8 mouse cellular contexts compared by ENCODE assay signal in the genomic region with DNA sequence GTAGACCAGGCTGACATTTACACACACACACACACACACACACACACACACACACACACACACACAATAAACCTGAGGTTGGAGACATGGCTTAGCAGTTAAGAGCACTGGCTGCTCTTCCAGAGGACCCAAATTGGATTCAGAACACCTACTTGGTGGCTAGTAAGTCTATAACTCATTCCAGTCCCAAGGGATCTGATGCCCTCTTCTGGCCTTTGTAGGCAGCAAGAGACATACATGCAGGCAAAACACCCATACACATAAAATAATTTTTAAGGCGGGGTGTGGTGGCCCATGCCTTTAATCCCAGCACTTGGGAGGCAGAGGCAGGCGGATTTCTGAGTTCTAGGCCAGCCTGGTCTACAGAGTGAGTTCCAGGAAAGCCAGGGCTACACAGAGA. TPM values are rescaled to one million over a fixed set of nuclear protein-coding genes. Genes with fewer than 3 reads are reported as not detected.
DNase-seq lines count a peak whose midpoint lies in the region; ATAC-seq and TF ChIP-seq lines count a peak whose summit lies in the region.
"Not testable (repeated sequence)": the region's sequence is repeated elsewhere in the genome, so short reads cannot be mapped to it uniquely, and the experiment has no call there.

No protein-coding gene starts in this region.

- H3K4me1 ChIP-seq in CH12.LX (ENCODE audit: control insufficient read depth in 1 of 2, insufficient read depth in 2 of 2); forebrain, postnatal 0 days (ENCODE audit: insufficient read depth); intestine, postnatal 0 days (replicated peaks; ENCODE audit: control insufficient read depth, insufficient read depth, low read length): not testable (repeated sequence)

- TF ChIP-seq CTCF in CH12.LX (conservative IDR thresholded peaks at IDR 0.05 in 1 of 2, IDR thresholded peaks at IDR 0.05 in 1 of 2; ENCODE audit: low read depth in 2 of 2, low read length in 2 of 2), result peak in 1 of 2 experiments; percentile 63; a peak in 2 of 4 replicates
- TF ChIP-seq CTCF in forebrain, postnatal 0 days (IDR thresholded peaks at IDR 0.05; ENCODE audit: low read depth), result peak; percentile 37
- TF ChIP-seq CTCF in intestine, postnatal 0 days (IDR thresholded peaks at IDR 0.05; ENCODE audit: low read depth), result peak; percentile 71
- peak; percentile 65 for TF ChIP-seq CTCF in layer of hippocampus, adult 2 months (conservative IDR thresholded peaks at IDR 0.05)

- not testable (repeated sequence) for H3K4me3 ChIP-seq in CH12.LX (replicated peaks in 1 of 3; ENCODE audit: low read depth in 2 of 3, low read length in 2 of 3, poor library complexity in 1 of 3); forebrain, postnatal 0 days (ENCODE audit: low read depth, low read length); intestine, postnatal 0 days (ENCODE audit: low read depth, low read length); layer of hippocampus, adult 2 months

- ATAC-seq in forebrain, postnatal 0 days; intestine, postnatal 0 days: not testable (repeated sequence)

- H3K4me2 ChIP-seq in CH12.LX (ENCODE audit: insufficient read depth, low read depth, poor library complexity, severe bottlenecking); forebrain, postnatal 0 days (ENCODE audit: low read depth); intestine, postnatal 0 days (replicated peaks; ENCODE audit: low read depth): not testable (repeated sequence)

- 49% methylated on average over 2 of the region's 2 CpGs for WGBS in forebrain, postnatal 0 days
- 53% methylated on average over 2 of the region's 2 CpGs for WGBS in intestine, postnatal 0 days

- not testable (repeated sequence) for H3K36me3 ChIP-seq in CH12.LX (replicated peaks in 1 of 2; ENCODE audit: control insufficient read depth in 1 of 2, insufficient read depth in 1 of 2, low read length in 1 of 2); forebrain, postnatal 0 days (ENCODE audit: insufficient read depth); intestine, postnatal 0 days (ENCODE audit: control insufficient read depth, insufficient read depth)

- not testable (repeated sequence) for H3K79me2 ChIP-seq in CH12.LX (replicated peaks; ENCODE audit: control insufficient read depth, extremely low read depth, insufficient read depth, poor library complexity, severe bottlenecking)

- not testable (repeated sequence) for H3K27ac ChIP-seq in CH12.LX (ENCODE audit: insufficient read depth, low read depth); forebrain, postnatal 0 days (ENCODE audit: low read depth, low read length); intestine, postnatal 0 days (ENCODE audit: low read depth, low read length); layer of hippocampus, adult 2 months

- not testable (repeated sequence) for TF ChIP-seq EP300 in CH12.LX (IDR thresholded peaks at IDR 0.05; ENCODE audit: low read length)

- H3K9me3 ChIP-seq in CH12.LX (replicated peaks; ENCODE audit: low read length); forebrain, postnatal 0 days (ENCODE audit: low read length); intestine, postnatal 0 days (ENCODE audit: control insufficient read depth): not testable (repeated sequence)

- DNase-seq in CH12.LX (ENCODE audit: extremely low read depth), result peak; percentile 53
- DNase-seq in adrenal gland, postnatal 14 days, result peak; percentile 47
- DNase-seq in forebrain, postnatal 0 days, result not testable (repeated sequence)
- peak in 1 of 2 experiments; percentile 35 for DNase-seq in layer of hippocampus, adult 2 months (ENCODE audit: low spot score in 2 of 2)
- DNase-seq in lung, postnatal 14 days, result peak; percentile 55
- DNase-seq in retina, postnatal 1 day, result peak; percentile 64
- DNase-seq in urinary bladder, postnatal 14 days (ENCODE audit: low spot score), result peak; percentile 41

- in situ Hi-C loops in CH12.LX (cut with MboI; ENCODE audit: low pct_ligation_motif_present, low pct_unique_long_range_greater_than_20kb, low sequenced_read_pairs), result not testable (repeated sequence)

- not testable (repeated sequence) for H3K9ac ChIP-seq in CH12.LX (ENCODE audit: insufficient read depth, low read depth); forebrain, postnatal 0 days; intestine, postnatal 0 days (ENCODE audit: low read depth, low read length)

- dilution Hi-C loops in CH12.LX (cut with MboI; ENCODE audit: extremely low pct_ligation_motif_present, extremely low pct_unique_long_range_greater_than_20kb, low sequenced_read_pairs), result not testable (repeated sequence)

- peaks cover 11% of the 10 kb centered on the region for H3K27me3 ChIP-seq in CH12.LX (replicated peaks)
- H3K27me3 ChIP-seq in forebrain, postnatal 0 days (ENCODE audit: insufficient read depth, low read length); intestine, postnatal 0 days (replicated peaks; ENCODE audit: control insufficient read depth, insufficient read depth, low read length): not testable (repeated sequence)

- TF ChIP-seq RAD21 in CH12.LX (IDR thresholded peaks at IDR 0.05; ENCODE audit: low read depth, low read length), result peak; percentile 52

- not testable (repeated sequence) for TF ChIP-seq POLR2A in CH12.LX (IDR thresholded peaks at IDR 0.05; ENCODE audit: low read depth, low read length)

TF ChIP-seq in CH12.LX, 34 proteins besides CTCF, POLR2A, EP300 and RAD21:
- peak; percentile 26; the same call in 1 of the 2 replicates for TF ChIP-seq SMC3 (IDR thresholded peaks at IDR 0.05; ENCODE audit: low read depth, low read length)

RNA-seq across cellular contexts. Expression of gene Zmynd19, which starts 5.3 kb away (rescaled TPM):
- total RNA-seq in CH12.LX (2012; rRNA removed), result 40.9 and 49.7 TPM in 2 replicates
- total RNA-seq in CH12.LX (2014; rRNA removed), result 41.6 and 44.6 TPM in 2 replicates
- polyA plus RNA-seq in CH12.LX (2012; ENCODE audit: insufficient read length, low read depth), result 70.2 and 90.9 TPM in 2 replicates
- 24.5 and 25.9 TPM in 2 replicates for total RNA-seq in adrenal gland, postnatal 14 days (2021)
- total RNA-seq in forebrain, postnatal 0 days (2014; rRNA removed), result 34.9 and 39.9 TPM in 2 replicates
- 19.2 and 21.9 TPM in 2 replicates for polyA plus RNA-seq in forebrain, postnatal 0 days (2015; fragmentation: Nextera tagmentation; extraction: Ambion mirVana)
- polyA plus RNA-seq in intestine, postnatal 0 days (2015; fragmentation: Nextera tagmentation; extraction: Ambion mirVana), result 5.0 and 5.2 TPM in 2 replicates
- total RNA-seq in layer of hippocampus, adult 2 months (2021), result 10 to 100 TPM; 35.0 to 36.2 TPM

RNA-seq across cellular contexts. Expression of gene Arrdc1, which starts 9.3 kb away (rescaled TPM):
- total RNA-seq in CH12.LX (2012; rRNA removed), result 25.9 and 31.5 TPM in 2 replicates
- total RNA-seq in CH12.LX (2014; rRNA removed), result 23.2 and 24.6 TPM in 2 replicates
- polyA plus RNA-seq in CH12.LX (2012; ENCODE audit: insufficient read length, low read depth), result 27.7 and 32.8 TPM in 2 replicates
- 11.5 and 22.2 TPM in 2 replicates for total RNA-seq in adrenal gland, postnatal 14 days (2021)
- 44.3 and 44.4 TPM in 2 replicates for total RNA-seq in forebrain, postnatal 0 days (2014; rRNA removed)
- 35.3 and 37.8 TPM in 2 replicates for polyA plus RNA-seq in forebrain, postnatal 0 days (2015; fragmentation: Nextera tagmentation; extraction: Ambion mirVana)
- 66.6 and 68.4 TPM in 2 replicates for polyA plus RNA-seq in intestine, postnatal 0 days (2015; fragmentation: Nextera tagmentation; extraction: Ambion mirVana)
- 10 to 100 TPM; 11.5 to 18.3 TPM for total RNA-seq in layer of hippocampus, adult 2 months (2021)

RNA-seq across cellular contexts. Expression of gene Dph7, which starts 17.9 kb away (rescaled TPM):
- total RNA-seq in CH12.LX (2012; rRNA removed) (24.1 and 24.6 TPM in 2 replicates), CH12.LX (2014; rRNA removed) (23.4 and 25.4 TPM in 2 replicates)
- 24.7 and 26.1 TPM in 2 replicates for polyA plus RNA-seq in CH12.LX (2012; ENCODE audit: insufficient read length, low read depth)
- total RNA-seq in adrenal gland, postnatal 14 days (2021), result 8.5 and 9.9 TPM in 2 replicates
- 42.9 and 54.0 TPM in 2 replicates for total RNA-seq in forebrain, postnatal 0 days (2014; rRNA removed)
- 40.8 and 45.1 TPM in 2 replicates for polyA plus RNA-seq in forebrain, postnatal 0 days (2015; fragmentation: Nextera tagmentation; extraction: Ambion mirVana)
- 7.2 and 8.7 TPM in 2 replicates for polyA plus RNA-seq in intestine, postnatal 0 days (2015; fragmentation: Nextera tagmentation; extraction: Ambion mirVana)
- 10 to 100 TPM; 30.5 to 39.6 TPM for total RNA-seq in layer of hippocampus, adult 2 months (2021)

RNA-seq across cellular contexts. Expression of gene Ehmt1, which starts 24.9 kb away (rescaled TPM):
- total RNA-seq in CH12.LX (2012; rRNA removed) (27.2 and 30.4 TPM in 2 replicates), CH12.LX (2014; rRNA removed) (21.4 and 25.5 TPM in 2 replicates)
- 30.7 and 33.4 TPM in 2 replicates for polyA plus RNA-seq in CH12.LX (2012; ENCODE audit: insufficient read length, low read depth)
- 57.0 and 66.9 TPM in 2 replicates for total RNA-seq in adrenal gland, postnatal 14 days (2021)
- total RNA-seq in forebrain, postnatal 0 days (2014; rRNA removed), result 72.4 and 89.4 TPM in 2 replicates
- polyA plus RNA-seq in forebrain, postnatal 0 days (2015; fragmentation: Nextera tagmentation; extraction: Ambion mirVana), result 44.2 and 72.1 TPM in 2 replicates
- polyA plus RNA-seq in intestine, postnatal 0 days (2015; fragmentation: Nextera tagmentation; extraction: Ambion mirVana), result 19.8 and 21.6 TPM in 2 replicates
- 10 to 100 TPM; 63.3 to 70.0 TPM for total RNA-seq in layer of hippocampus, adult 2 months (2021)

RNA-seq across cellular contexts. Expression of gene Mrpl41, which starts 30.6 kb away (rescaled TPM):
- 58.3 and 77.3 TPM in 2 replicates for total RNA-seq in CH12.LX (2012; rRNA removed)
- 118 and 123 TPM in 2 replicates for total RNA-seq in CH12.LX (2014; rRNA removed)
- 69.4 and 77.8 TPM in 2 replicates for polyA plus RNA-seq in CH12.LX (2012; ENCODE audit: insufficient read length, low read depth)
- total RNA-seq in adrenal gland, postnatal 14 days (2021), result 85.7 and 89.8 TPM in 2 replicates
- 79.4 and 123 TPM in 2 replicates for total RNA-seq in forebrain, postnatal 0 days (2014; rRNA removed)
- polyA plus RNA-seq in forebrain, postnatal 0 days (2015; fragmentation: Nextera tagmentation; extraction: Ambion mirVana), result 174 and 203 TPM in 2 replicates
- 154 and 159 TPM in 2 replicates for polyA plus RNA-seq in intestine, postnatal 0 days (2015; fragmentation: Nextera tagmentation; extraction: Ambion mirVana)
- total RNA-seq in layer of hippocampus, adult 2 months (2021), result 10 to 100 TPM; 84.0 to 86.9 TPM
